Mouse (Mus musculus) liver, embryonic 14.5 days (tissue): ENCODE measurements at regions not wholly inside any gene's neighbourhood (a gene's known extent, or its start where the extent isn't known, plus 50 kb on each side); places are given as distances from the start of the nearest gene placed in this dataset.

Experiments used
- ATAC-seq: fragments of 200-750 bp; cut with Nextera tagmentation; 2 replicates; pipeline ENCODE4 v1.8.0; 2017; ENCODE audit warnings: moderate number of reproducible peaks, mild to moderate bottlenecking, moderate library complexity; ENCODE audit not compliant: insufficient read depth
- DNase-seq, 3 experiments: peaks; one replicate each; pipeline ENCODE4 v3.0.0-alpha.2; 2012 to 2013; ENCODE audit warnings: low read depth in 3 of 3, low spot score in 3 of 3
- H3K27ac ChIP-seq: fragments of 300-500 bp; sonication (generic); 2 replicates; pipeline ENCODE4 v1.5.1; 2014; ENCODE audit warnings: moderate library complexity, mild to moderate bottlenecking, control low read depth, inconsistent platforms
- H3K27me3 ChIP-seq: fragments of 300-500 bp; sonication (generic); 2 replicates; pipeline ENCODE4 v1.6.1; 2014; ENCODE audit warnings: mild to moderate bottlenecking, low read length, moderate library complexity; ENCODE audit not compliant: control insufficient read depth, insufficient read depth
- H3K36me3 ChIP-seq: fragments of 300-500 bp; sonication (generic); replicated peaks from 2 replicates; pipeline ENCODE4 v1.6.1; 2014; ENCODE audit warnings: low read depth; ENCODE audit not compliant: control insufficient read depth, insufficient read depth
- H3K4me1 ChIP-seq, 2 experiments: fragments of 200-500 bp in 1 of 2; fragments of 300-500 bp in 1 of 2; sonication (generic) in 1 of 2; replicated peaks; 2 replicates each; pipeline ENCODE4 v1.6.1; 2012 to 2014; ENCODE audit warnings: antibody characterized with exemption in 1 of 2, inconsistent platforms in 1 of 2, low read length in 1 of 2; ENCODE audit not compliant: control insufficient read depth in 2 of 2, insufficient read depth in 2 of 2
- H3K4me2 ChIP-seq: fragments of 300-500 bp; sonication (generic); 2 replicates; pipeline ENCODE4 v1.6.1; 2014; ENCODE audit warnings: low read depth, mild to moderate bottlenecking, control low read depth, moderate library complexity
- H3K4me3 ChIP-seq, 2 experiments: fragments of 200-500 bp in 1 of 2; fragments of 300-500 bp in 1 of 2; sonication (generic) in 1 of 2; 2 replicates each; pipeline ENCODE4 v1.5.1; 2012 to 2014; ENCODE audit warnings: low read depth in 2 of 2, low read length in 2 of 2, mild to moderate bottlenecking in 2 of 2, control low read depth in 1 of 2, inconsistent platforms in 1 of 2, moderate library complexity in 1 of 2; ENCODE audit not compliant: insufficient read depth in 1 of 2
- H3K9ac ChIP-seq: fragments of 300-500 bp; sonication (generic); replicated peaks from 2 replicates; pipeline ENCODE4 v1.6.1; 2014; ENCODE audit warnings: mild to moderate bottlenecking, control low read depth, moderate library complexity
- H3K9me3 ChIP-seq: fragments of 300-500 bp; sonication (generic); 2 replicates; pipeline ENCODE4 v1.6.1; 2016; ENCODE audit warnings: low read length, mixed read lengths; ENCODE audit not compliant: control insufficient read depth
- CTCF ChIP-seq: IDR thresholded peaks from 2 replicates; pipeline ENCODE4 v1.5.1; 2016; ENCODE audit warnings: antibody characterized with exemption, low read depth, control low read depth
- EP300 ChIP-seq: IDR thresholded peaks from 2 replicates; pipeline ENCODE4 v1.6.1; 2016; ENCODE audit warnings: antibody characterized with exemption, low read depth
- WGBS: fragments of 180-500 bp; shearing (Covaris S2); extraction: QIAGEN DNeasy Blood & Tissue Kit; methylation state at CpG from one replicate; pipeline ENCODE4 v1.1.7; 2014; ENCODE audit not compliant: insufficient replicate concordance; 5-methylcytosine and 5-hydroxymethylcytosine counted together

- H3K4me3 ChIP-seq: no peak overlapping the region
- WGBS: 26% methylated on average over 23 of the region's 23 CpGs
- no peak for TF ChIP-seq CTCF
- no peaks in the 10 kb centered on the region for H3K36me3 ChIP-seq
- H3K27ac ChIP-seq: no peak overlapping the region
- no peak overlapping the region for H3K9ac ChIP-seq
- no peak overlapping the region for H3K4me2 ChIP-seq
- ATAC-seq (no peak), DNase-seq (no peak)
- H3K9me3 ChIP-seq: no peaks in the 10 kb centered on the region
- H3K4me1 ChIP-seq: no peaks in the 10 kb centered on the region
- no peaks in the 10 kb centered on the region for H3K27me3 ChIP-seq
Observed at GRCm38 (mm10) chr17:14475778-14476647, 196.7 kb downstream of the Smoc2 start.

GRCm38 (mm10) chr17:14475277-14475676 lies 196.0 kb downstream of the Smoc2 start:
- Histone ChIP-seq H3K9me3 (no peaks in the 10 kb centered on the region), H3K27ac (no peak overlapping the region), H3K27me3 (no peaks in the 10 kb centered on the region), H3K4me1 (no peaks in the 10 kb centered on the region), H3K36me3 (no peaks in the 10 kb centered on the region), H3K9ac (no peak overlapping the region), H3K4me2 (no peak overlapping the region), H3K4me3 (no peak overlapping the region)
- TF ChIP-seq CTCF: no peak
- TF ChIP-seq EP300: no peak
- DNase-seq (no peak), ATAC-seq (no peak)
- 8% methylated on average over 4 of the region's 4 CpGs for WGBS

- WGBS: 57% methylated on average over 6 of the region's 6 CpGs
- H3K9ac ChIP-seq: no peak overlapping the region
- no peak overlapping the region for H3K4me2 ChIP-seq
- H3K27ac ChIP-seq: no peak overlapping the region
- H3K9me3 ChIP-seq: no peaks in the 10 kb centered on the region
- H3K4me1 ChIP-seq: no peaks in the 10 kb centered on the region
- TF ChIP-seq CTCF (no peak), EP300 (no peak)
- no peaks in the 10 kb centered on the region for H3K36me3 ChIP-seq
- no peak for DNase-seq
- H3K27me3 ChIP-seq: no peaks in the 10 kb centered on the region
- no peak for ATAC-seq
- H3K4me3 ChIP-seq: no peak overlapping the region
Observed at GRCm38 (mm10) chr17:14468754-14469488, 189.6 kb downstream of the Smoc2 start.

GRCm38 (mm10) chr17:14455251-14455743 lies 176.0 kb downstream of the Smoc2 start:
- DNase-seq: no peak
- no peak overlapping the region for H3K27ac ChIP-seq
- TF ChIP-seq CTCF (no peak), EP300 (no peak)
- H3K4me3 ChIP-seq: no peak overlapping the region
- ATAC-seq: no peak
- no peak overlapping the region for H3K9ac ChIP-seq
- no peaks in the 10 kb centered on the region for H3K4me1 ChIP-seq
- H3K36me3 ChIP-seq: no peaks in the 10 kb centered on the region
- H3K9me3 ChIP-seq: no peaks in the 10 kb centered on the region
- WGBS: 50% methylated on average over 8 of the region's 8 CpGs
- no peaks in the 10 kb centered on the region for H3K27me3 ChIP-seq
- H3K4me2 ChIP-seq: no peak overlapping the region
